Mouse (Mus musculus) T-helper 2 cell (primary cell): ENCODE results near the gene Slc17a2.

Experiments
- in situ Hi-C: fragments of 300-600 bp; cut with MboI, MseI; formaldehyde crosslinking; loops from one replicate; pipeline ENCODE4 v1.15.1; 2025; ENCODE audit warnings: high pct_unique_total_duplicates

Slc17a2 gene

GRCm38 (mm10) chr13:23869996-23870395 is 63.2 kb downstream of the Slc17a2 start:
- in situ Hi-C loops = no loop called here

- in situ Hi-C loops = no loop called here
These were observed 66.3 kb downstream of the Slc17a2 start for GRCm38 (mm10) chr13:23873141-23873540.
